Mouse (Mus musculus): ENCODE results near the gene 9430038I01Rik.

GRCm38 (mm10) chr7:137442951-137443350 is 32.4 kb upstream of the 9430038I01Rik start:
- no peak for TF ChIP-seq CTCF (IDR thresholded peaks at IDR 0.05; ENCODE audit: low read depth)
- no peak for TF ChIP-seq EP300 (optimal IDR thresholded peaks at IDR 0.05)
